Mouse (Mus musculus) inflammation-experienced regulatory T-cells, adult 16 weeks (primary cell): ENCODE results near the gene Fat4. TPM values are rescaled to one million over a fixed set of nuclear protein-coding genes. Genes with fewer than 3 reads are reported as not detected.

Experiments
- polyA plus RNA-seq: library from polyadenylated mRNA; unstranded; fragments of 100-300 nt; shearing (Covaris generic); gene quantifications from one replicate; pipeline ENCODE4 v1.2.1, GENCODE M21; 2017

Fat4 gene
- not detected for polyA plus RNA-seq

DNA sequence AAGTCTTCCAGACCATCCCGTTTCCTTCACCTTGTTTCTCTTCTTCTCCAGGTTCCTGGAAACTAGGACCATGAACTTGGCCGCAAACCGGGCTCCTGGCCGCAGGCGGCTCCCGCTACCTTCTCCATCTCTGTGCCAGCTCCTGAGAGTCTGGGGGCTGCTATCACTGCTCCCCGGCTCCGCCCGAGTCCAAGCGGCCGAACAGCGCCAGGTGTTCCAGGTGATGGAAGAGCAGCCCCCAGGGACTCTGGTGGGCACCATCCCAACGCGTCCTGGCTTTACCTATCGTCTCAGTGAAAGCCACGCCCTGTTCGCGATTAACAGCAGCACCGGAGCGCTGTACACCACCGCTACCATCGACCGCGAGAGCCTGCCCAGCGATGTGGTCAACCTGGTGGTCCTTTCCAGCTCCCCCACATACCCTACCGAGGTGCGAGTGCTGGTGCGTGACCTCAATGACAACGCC, at the start of gene Fat4:
Gene Fat4 (plus strand): TSS at position 51 of the 466 bp plus-strand sequence.

